Mouse (Mus musculus) embryonic fibroblast, embryonic 13.5 days (primary cell): ENCODE measurements around the gene Ube2cbp.

Source experiments
- CTCF ChIP-seq: IDR thresholded peaks from 2 replicates; pipeline ENCODE4 v1.5.1; 2011; ENCODE audit warnings: mild to moderate bottlenecking, control low read depth, low read length, moderate library complexity, borderline replicate concordance; ENCODE audit not compliant: insufficient read depth
- POLR2A ChIP-seq: IDR thresholded peaks from 2 replicates; pipeline ENCODE4 v1.6.1; 2011; ENCODE audit warnings: low read depth, mild to moderate bottlenecking, control low read depth, low read length, moderate library complexity

DNA sequence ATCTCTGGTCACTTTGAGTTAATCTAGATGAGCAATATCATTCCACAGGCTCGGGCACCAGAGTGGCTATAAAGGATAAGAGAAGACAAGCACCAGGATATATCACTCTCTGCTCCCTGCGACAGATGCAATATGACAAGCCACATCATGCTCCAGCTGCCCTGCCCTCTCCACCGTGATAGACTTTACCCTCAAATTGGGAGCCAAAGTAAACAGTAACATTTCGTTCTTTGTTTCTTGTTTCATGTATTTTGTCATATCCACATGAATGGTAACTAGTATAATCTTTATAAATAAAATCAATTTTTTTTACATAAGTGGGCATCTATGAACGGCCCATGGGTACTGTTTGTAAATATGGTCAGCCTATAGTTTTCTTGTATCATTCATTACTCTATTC is 195.2 kb downstream of the Ube2cbp start:
- TF ChIP-seq CTCF (no peak), POLR2A (no peak)
